Comparison of ENCODE assay signal across 11 mouse cellular contexts in the genomic region with DNA sequence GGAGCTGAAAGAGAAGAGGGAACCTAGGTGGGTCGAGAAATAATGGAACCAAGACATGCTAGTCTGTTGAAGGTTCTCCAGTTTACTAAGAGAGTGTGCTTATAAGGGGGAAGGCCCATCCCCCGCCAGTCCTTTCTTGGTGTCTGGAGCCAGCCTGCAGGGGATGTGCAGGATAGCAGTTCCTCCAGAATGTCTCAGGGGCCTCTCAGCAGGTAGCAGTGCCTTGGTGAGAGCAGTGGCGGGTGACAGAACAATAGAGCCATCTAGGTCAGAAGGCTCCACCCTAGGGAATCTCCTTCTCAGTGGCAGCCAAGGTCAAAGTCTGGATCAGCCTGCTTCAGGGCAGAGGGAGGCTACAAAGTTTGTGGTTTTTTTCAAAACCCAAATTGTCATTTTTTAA. TPM values are rescaled to one million over a fixed set of nuclear protein-coding genes. Genes with fewer than 3 reads are reported as not detected.
DNase-seq lines count a peak whose midpoint lies in the region; ATAC-seq and TF ChIP-seq lines count a peak whose summit lies in the region.
"Had no signal": no experiment of that assay in that cellular context is flagged by ENCODE, and none has a peak within 500 bp of the region (broad histone marks: within the 10 kb centered on the region; RNA-seq: fewer than 3 reads in every experiment).

No protein-coding gene starts in this region.

- TF ChIP-seq CTCF in kidney, adult 2 months (conservative IDR thresholded peaks at IDR 0.05; ENCODE audit: insufficient read depth, insufficient read length, low read depth, low read length): no peak

- H3K9ac ChIP-seq in kidney, embryonic 15.5 days: no peak overlapping the region
- H3K9ac ChIP-seq in intestine, embryonic 15.5 days: no peak overlapping the region
- H3K9ac ChIP-seq: limb, embryonic 13.5 days had no signal

- H3K27me3 ChIP-seq in kidney, adult 2 months (replicated peaks; ENCODE audit: control insufficient read depth, insufficient read depth, low read length): no peaks in the 10 kb centered on the region
- H3K27me3 ChIP-seq in kidney, embryonic 15.5 days: no peaks in the 10 kb centered on the region
- no peaks in the 10 kb centered on the region for H3K27me3 ChIP-seq in intestine, embryonic 15.5 days (replicated peaks)
- H3K27me3 ChIP-seq: limb, embryonic 13.5 days had no signal

- no peak overlapping the region for H3K27ac ChIP-seq in kidney, adult 2 months (ENCODE audit: insufficient read depth, low read depth, low read length)
- H3K27ac ChIP-seq in kidney, embryonic 15.5 days: no peak overlapping the region
- H3K27ac ChIP-seq in intestine, embryonic 15.5 days: no peak overlapping the region
- H3K27ac ChIP-seq: limb, embryonic 13.5 days had no signal

- WGBS in kidney, adult 2 months: 60% methylated on average over 3 of the region's 3 CpGs
- WGBS in kidney, embryonic 15.5 days: 57% methylated on average over 3 of the region's 3 CpGs
- 49% methylated on average over 3 of the region's 3 CpGs for WGBS in intestine, embryonic 15.5 days

- peaks cover 23% of the 10 kb centered on the region for H3K4me1 ChIP-seq in kidney, adult 2 months (ENCODE audit: control insufficient read depth, insufficient read depth, low read length)
- H3K4me1 ChIP-seq in kidney, embryonic 15.5 days: peaks cover 24% of the 10 kb centered on the region
- H3K4me1 ChIP-seq in intestine, embryonic 15.5 days (replicated peaks): peaks cover 9% of the 10 kb centered on the region

- no peak overlapping the region for H3K4me2 ChIP-seq in kidney, embryonic 15.5 days
- H3K4me2 ChIP-seq in intestine, embryonic 15.5 days (replicated peaks): no peak overlapping the region
- H3K4me2 ChIP-seq: limb, embryonic 13.5 days had no signal

- no peaks in the 10 kb centered on the region for H3K36me3 ChIP-seq in kidney, adult 2 months (ENCODE audit: control insufficient read depth, insufficient read depth, low read length)
- H3K36me3 ChIP-seq in kidney, embryonic 15.5 days: no peaks in the 10 kb centered on the region
- H3K36me3 ChIP-seq in intestine, embryonic 15.5 days: no peaks in the 10 kb centered on the region
- H3K36me3 ChIP-seq: limb, embryonic 13.5 days had no signal

- no peaks in the 10 kb centered on the region for H3K9me3 ChIP-seq in kidney, embryonic 15.5 days (replicated peaks)
- H3K9me3 ChIP-seq in intestine, embryonic 15.5 days: no peaks in the 10 kb centered on the region
- H3K9me3 ChIP-seq: limb, embryonic 13.5 days had no signal

- DNase-seq in adrenal gland, adult 2 months: peak; percentile 41
- no peak for DNase-seq in adrenal gland, postnatal 4 days (ENCODE audit: low spot score in 2 of 2)
- peak; percentile 71 for DNase-seq in kidney, adult 2 months
- DNase-seq in thymus, postnatal 25 days: peak; percentile 40
- no peak for DNase-seq in gastrocnemius, postnatal 10 days
- no peak for DNase-seq in frontal cortex, postnatal 10 days (ENCODE audit: low spot score in 2 of 2)
- DNase-seq: cerebellum, adult 9-10 months; right cerebral cortex, postnatal 25 days had no signal

- no peak for TF ChIP-seq POLR2A in kidney, adult 2 months (IDR thresholded peaks at IDR 0.05; ENCODE audit: low read depth, low read length)

- ATAC-seq in kidney, embryonic 15.5 days (replicated peaks; ENCODE audit: low FRiP score): no peak
- peak; percentile 60 for ATAC-seq in intestine, embryonic 15.5 days

- H3K4me3 ChIP-seq in kidney, adult 2 months (ENCODE audit: insufficient read depth, low read depth, low read length): no peak overlapping the region
- H3K4me3 ChIP-seq in kidney, embryonic 15.5 days (replicated peaks): no peak overlapping the region
- H3K4me3 ChIP-seq in intestine, embryonic 15.5 days (replicated peaks): no peak overlapping the region
- H3K4me3 ChIP-seq: limb, embryonic 13.5 days had no signal

RNA-seq across cellular contexts. Expression of a gene that starts 45.3 kb away (rescaled TPM):
- total RNA-seq in adrenal gland, adult 2 months (2021): 10 to 100 TPM; 70.3 to 84.2 TPM
- polyA plus RNA-seq in adrenal gland, adult 2 months (2012; rRNA removed): 49.7 and 53.0 TPM in 2 replicates
- total RNA-seq in adrenal gland, postnatal 4 days (2021): 10 to 100 TPM; 73.7 to 99.3 TPM
- 22.3 and 26.7 TPM in 2 replicates for polyA plus RNA-seq in kidney, adult 2 months (2012; rRNA removed)
- 20.9 and 22.8 TPM in 2 replicates for polyA plus RNA-seq in kidney, embryonic 15.5 days (2015; fragmentation: Nextera tagmentation; extraction: Ambion mirVana)
- polyA plus RNA-seq in intestine, embryonic 15.5 days (2015; fragmentation: Nextera tagmentation; extraction: Ambion mirVana): 12.9 and 13.5 TPM in 2 replicates
- 10 to 100 TPM; 59.3 to 66.0 TPM for total RNA-seq in gastrocnemius, postnatal 10 days (2021)

Comparison
In these comparisons a context has a peak if more than half of its experiments do, and no peak if none do; other contexts are left out.
1. DNase-seq: peak in adrenal gland, adult 2 months (single experiment), kidney, adult 2 months (single experiment) and thymus, postnatal 25 days (single experiment); none in adrenal gland, postnatal 4 days (0 of 2), gastrocnemius, postnatal 10 days (single experiment) and frontal cortex, postnatal 10 days (0 of 2).